In the genomic region with DNA sequence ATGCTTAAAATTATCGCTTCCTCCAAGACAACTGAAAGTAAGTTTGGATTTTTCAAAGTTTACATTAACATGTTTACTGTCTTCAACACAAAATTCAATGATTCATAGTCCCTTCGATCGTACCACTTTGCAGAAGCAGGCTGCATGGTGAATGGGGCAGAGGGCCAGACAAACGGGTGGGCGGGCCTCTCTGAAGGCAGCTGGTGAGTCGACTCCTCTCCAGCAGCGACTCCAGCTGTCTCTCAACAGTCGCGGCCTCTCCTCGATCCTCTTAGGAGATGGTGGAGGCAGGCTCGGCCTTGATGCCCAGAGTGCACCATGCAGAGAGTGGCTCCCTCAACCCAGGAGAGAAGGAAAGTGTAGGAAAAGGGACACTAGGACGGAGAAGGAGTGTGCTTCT, we compare ENCODE assay signal across 16 mouse cellular contexts.
"Had no signal": no experiment of that assay in that cellular context is flagged by ENCODE, and none has a peak within 500 bp of the region (broad histone marks: within the 10 kb centered on the region; RNA-seq: fewer than 3 reads in every experiment).

No protein-coding gene starts in this region.

- H3K9ac ChIP-seq: liver, embryonic 13.5 days; liver, postnatal 0 days; lung, embryonic 15.5 days; midbrain, embryonic 15.5 days; neural tube, embryonic 12.5 days had no signal

- H3K27me3 ChIP-seq: liver, embryonic 13.5 days; lung, embryonic 15.5 days; megakaryocyte, embryonic 14.5 days; midbrain, embryonic 15.5 days; neural tube, embryonic 12.5 days had no signal

- H3K9me3 ChIP-seq: limb, embryonic 10.5 days; liver, embryonic 13.5 days; lung, embryonic 15.5 days; midbrain, embryonic 15.5 days; neural tube, embryonic 12.5 days had no signal

- ATAC-seq: liver, postnatal 0 days; midbrain, embryonic 15.5 days had no signal

- H3K4me1 ChIP-seq: limb, embryonic 10.5 days; liver, embryonic 13.5 days; lung, embryonic 15.5 days; megakaryocyte, embryonic 14.5 days; midbrain, embryonic 15.5 days; neural tube, embryonic 12.5 days had no signal

- H3K27ac ChIP-seq: layer of hippocampus, adult 2 months; limb, embryonic 10.5 days; liver, embryonic 13.5 days; lung, embryonic 15.5 days; macrophage; midbrain, embryonic 15.5 days; neural tube, embryonic 12.5 days had no signal

- H3K36me3 ChIP-seq: limb, embryonic 10.5 days; liver, embryonic 13.5 days; lung, embryonic 15.5 days; midbrain, embryonic 15.5 days; neural tube, embryonic 12.5 days had no signal

- H3K4me3 ChIP-seq: layer of hippocampus, adult 2 months; limb, embryonic 10.5 days; liver, embryonic 13.5 days; lung, embryonic 15.5 days; megakaryocyte, embryonic 14.5 days; midbrain, embryonic 15.5 days; neural tube, embryonic 12.5 days had no signal

- DNase-seq: kidney, postnatal 10 days; liver, embryonic 13.5 days; liver, postnatal 0 days; lung, postnatal 14 days; retina, postnatal 1 day; right cerebral cortex, postnatal 4 days; spleen, adult 18-20 months; thymus, postnatal 36 days had no signal

- H3K4me2 ChIP-seq: liver, embryonic 13.5 days; lung, embryonic 15.5 days; midbrain, embryonic 11.5 days; midbrain, embryonic 15.5 days; neural tube, embryonic 12.5 days had no signal
